Mouse (Mus musculus): ENCODE measurements around the gene Hspb11.

Gene Hspb11

GRCm38 (mm10) chr4:107253125-107254091, at the start of gene Hspb11, which contains the start of gene Lrrc42:
Gene Hspb11 (plus strand): TSS chr4:107253593.
Gene Lrrc42 (minus strand): TSS chr4:107253532.
- DNase-seq: peak; percentile 97

- DNase-seq: no peak
Observed at GRCm38 (mm10) chr4:107207016-107207415, 46.4 kb upstream of the Hspb11 start.

GRCm38 (mm10) chr4:107208880-107209279, 44.5 kb upstream of the Hspb11 start, which contains the start of gene Ldlrad1:
Gene Ldlrad1 (plus strand): TSS chr4:107209180.
- no peak for DNase-seq

- DNase-seq: no peak
Observed at GRCm38 (mm10) chr4:107210483-107211097, 42.8 kb upstream of the Hspb11 start.

GRCm38 (mm10) chr4:107211465-107211864, 41.9 kb upstream of the Hspb11 start:
- no peak for DNase-seq

GRCm38 (mm10) chr4:107211936-107212335, 41.5 kb upstream of the Hspb11 start:
- no peak for DNase-seq

GRCm38 (mm10) chr4:107213279-107214011, 39.9 kb upstream of the Hspb11 start:
- peak; percentile 5 for DNase-seq

- no peak for DNase-seq
Observed at GRCm38 (mm10) chr4:107217574-107217973, 35.8 kb upstream of the Hspb11 start.

- no peak for DNase-seq
Observed at GRCm38 (mm10) chr4:107221524-107221923, 31.9 kb upstream of the Hspb11 start.

GRCm38 (mm10) chr4:107223225-107224204, 29.9 kb upstream of the Hspb11 start:
- no peak for DNase-seq

- DNase-seq: no peak
Observed at GRCm38 (mm10) chr4:107226313-107226712, 27.1 kb upstream of the Hspb11 start.

- no peak for DNase-seq
Observed at GRCm38 (mm10) chr4:107232219-107232618, 21.2 kb upstream of the Hspb11 start.

GRCm38 (mm10) chr4:107238253-107238652, 15.1 kb upstream of the Hspb11 start:
- no peak for DNase-seq

GRCm38 (mm10) chr4:107240196-107240595, 13.2 kb upstream of the Hspb11 start:
- no peak for DNase-seq

- no peak for DNase-seq
Observed at GRCm38 (mm10) chr4:107243365-107244333, 9.7 kb upstream of the Hspb11 start.

GRCm38 (mm10) chr4:107245368-107245767, 8.0 kb upstream of the Hspb11 start:
- no peak for DNase-seq

GRCm38 (mm10) chr4:107246040-107246439, 7.4 kb upstream of the Hspb11 start:
- DNase-seq: no peak

- DNase-seq: no peak
Observed at GRCm38 (mm10) chr4:107247110-107247509, 6.3 kb upstream of the Hspb11 start.

- DNase-seq: no peak
Observed at GRCm38 (mm10) chr4:107248061-107248460, 5.3 kb upstream of the Hspb11 start.

GRCm38 (mm10) chr4:107249471-107249870, 3.9 kb upstream of the Hspb11 start:
- peak; percentile 12 for DNase-seq

- DNase-seq: peak; percentile 76
Observed at GRCm38 (mm10) chr4:107250494-107250893, 2.9 kb upstream of the Hspb11 start.
